Comparison of ENCODE assay signal across 8 mouse cellular contexts in the genomic region with DNA sequence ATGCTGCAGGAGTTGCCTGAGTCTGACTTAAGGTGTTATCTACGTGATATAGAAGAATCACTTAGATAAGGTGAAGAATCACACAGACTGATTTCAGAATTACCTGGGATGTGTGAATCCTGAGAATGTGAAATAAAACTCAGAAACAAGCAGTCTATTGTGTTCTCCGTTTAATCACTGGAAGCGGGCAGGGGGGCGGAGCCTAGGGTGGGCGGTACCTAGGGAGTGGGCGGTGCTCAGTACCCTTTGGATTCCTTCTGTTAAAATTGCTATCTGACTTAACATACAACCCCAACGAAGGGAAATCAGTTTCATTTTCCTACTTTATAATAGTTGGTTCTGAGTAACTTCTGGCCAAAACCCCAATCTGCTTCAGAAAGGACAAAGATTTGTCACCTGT. TPM values are rescaled to one million over a fixed set of nuclear protein-coding genes. Genes with fewer than 3 reads are reported as not detected.
DNase-seq lines count a peak whose midpoint lies in the region; ATAC-seq lines count a peak whose summit lies in the region.

No protein-coding gene starts in this region.

- H3K9me3 ChIP-seq in heart, embryonic 12.5 days (replicated peaks) = no peaks in the 10 kb centered on the region

- H3K4me1 ChIP-seq in heart, embryonic 12.5 days (replicated peaks) = peaks cover 22% of the 10 kb centered on the region

- H3K4me3 ChIP-seq in heart, embryonic 12.5 days = no peak overlapping the region

- DNase-seq in heart, adult 11 months = peak; percentile 94
- DNase-seq in heart, adult 8-10 months (ENCODE audit: low spot score) = no peak
- peak; percentile 59 to 84 for DNase-seq in adrenal gland, postnatal 36 days
- peak; percentile 74 for DNase-seq in kidney, postnatal 25 days
- DNase-seq in left cerebral cortex, adult 8-10 months (ENCODE audit: low spot score in 2 of 2) = no peak
- DNase-seq in urinary bladder, adult 18-20 months (ENCODE audit: low spot score in 2 of 2) = no peak

- no peaks in the 10 kb centered on the region for H3K36me3 ChIP-seq in heart, embryonic 12.5 days

- peak overlapping the region; percentile 49 for H3K4me2 ChIP-seq in heart, embryonic 12.5 days

- no peak overlapping the region for H3K9ac ChIP-seq in heart, embryonic 12.5 days

- peaks cover 22% of the 10 kb centered on the region for H3K27me3 ChIP-seq in heart, embryonic 12.5 days (replicated peaks)

- no peak; the same call in 1 of the 2 replicates for ATAC-seq in heart, embryonic 12.5 days (ENCODE audit: insufficient number of reproducible peaks, low FRiP score)
- peak; percentile 59 for ATAC-seq in megakaryocyte progenitor cell, adult 5-6 weeks (replicated peaks; ENCODE audit: poor library complexity)

- WGBS in heart, embryonic 12.5 days = 5% methylated on average over 7 of the region's 7 CpGs

- no peak overlapping the region for H3K27ac ChIP-seq in heart, embryonic 12.5 days (ENCODE audit: poor library complexity, severe bottlenecking)

RNA-seq across cellular contexts. Expression of a gene that starts 2.2 kb away (rescaled TPM):
- 10 to 100 TPM; 14.7 to 16.0 (median 15.3) TPM for total RNA-seq in heart, adult 8-10 months (2022)
- total RNA-seq in adrenal gland, postnatal 36 days (2021) = 10 to 100 TPM; 24.5 to 33.5 TPM
- polyA plus RNA-seq in heart, embryonic 12.5 days (2016; fragmentation: Nextera tagmentation; extraction: Ambion mirVana) = 13.8 and 15.1 TPM in 2 replicates
- 18.9 and 19.5 TPM in 2 replicates for total RNA-seq in megakaryocyte progenitor cell, adult 5-6 weeks (2015)
- 24.9 and 27.2 TPM in 2 replicates for total RNA-seq in megakaryocyte progenitor cell, adult 5-6 weeks (2017)
- total RNA-seq in left cerebral cortex, adult 8-10 months (2022) = 10 to 100 TPM; 19.5 to 21.7 (median 20.9) TPM

Comparison
In these comparisons a context has a peak if more than half of its experiments do, and no peak if none do; other contexts are left out.
1. DNase-seq: peak in heart, adult 11 months (single experiment), adrenal gland, postnatal 36 days (2 of 2) and kidney, postnatal 25 days (2 of 2); none in heart, adult 8-10 months (single experiment), left cerebral cortex, adult 8-10 months (0 of 2) and urinary bladder, adult 18-20 months (0 of 2).